In the genomic region with DNA sequence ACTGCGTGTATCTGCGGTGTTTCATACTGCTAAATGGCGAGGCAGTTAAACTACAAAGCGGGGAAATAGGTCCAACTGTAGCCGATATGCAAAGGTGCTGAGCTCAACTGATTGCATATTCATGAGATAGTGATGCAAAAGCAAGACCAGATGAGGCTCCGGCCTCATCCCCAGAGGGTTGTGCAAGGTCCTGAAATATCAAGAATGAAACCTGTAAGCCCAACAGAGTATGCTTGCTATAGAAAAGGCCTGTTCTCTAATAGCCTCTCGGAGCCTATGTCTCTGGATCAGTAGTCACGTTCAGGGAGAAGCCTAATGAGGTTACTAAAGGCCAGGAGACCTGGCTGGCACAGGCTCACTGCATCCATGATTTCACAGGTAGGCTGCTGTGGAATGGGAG, we compare ENCODE assay signal across 20 mouse cellular contexts. TPM values are rescaled to one million over a fixed set of nuclear protein-coding genes. Genes with fewer than 3 reads are reported as not detected.
A peak's percentile ranks its signal among the peaks of the same experiment; 100 is the strongest.
DNase-seq lines count a peak whose midpoint lies in the region; ATAC-seq and TF ChIP-seq lines count a peak whose summit lies in the region.
"Had no signal": no experiment of that assay in that cellular context is flagged by ENCODE, and none has a peak within 500 bp of the region (broad histone marks: within the 10 kb centered on the region; RNA-seq: fewer than 3 reads in every experiment).

No protein-coding gene starts in this region.

- H3K4me1 ChIP-seq in heart, embryonic 11.5 days (ENCODE audit: control insufficient read depth, insufficient read depth, low read length) = peaks cover 8% of the 10 kb centered on the region; the same call in 1 of the 2 replicates
- H3K4me1 ChIP-seq in midbrain, embryonic 12.5 days = peaks cover 13% of the 10 kb centered on the region
- H3K4me1 ChIP-seq in midbrain, postnatal 0 days (ENCODE audit: insufficient read depth, low read length) = no peaks in the 10 kb centered on the region
- peaks cover 42% of the 10 kb centered on the region for H3K4me1 ChIP-seq in neural tube, embryonic 15.5 days

- WGBS in heart, embryonic 11.5 days (ENCODE audit: insufficient replicate concordance) = 86% methylated on average over 8 of the region's 8 CpGs
- WGBS in midbrain, embryonic 12.5 days = 66% methylated on average over 8 of the region's 8 CpGs
- 49% methylated on average over 8 of the region's 8 CpGs for WGBS in midbrain, postnatal 0 days
- 44% methylated on average over 7 of the region's 8 CpGs for WGBS in macrophage (ENCODE audit: missing documents)
- WGBS in neural tube, embryonic 15.5 days = 31% methylated on average over 8 of the region's 8 CpGs

- no peaks in the 10 kb centered on the region for H3K27me3 ChIP-seq in heart, embryonic 11.5 days (ENCODE audit: control insufficient read depth, insufficient read depth, low read length)
- no peaks in the 10 kb centered on the region for H3K27me3 ChIP-seq in midbrain, embryonic 12.5 days
- H3K27me3 ChIP-seq in midbrain, postnatal 0 days (ENCODE audit: insufficient read depth, low read length) = no peaks in the 10 kb centered on the region
- H3K27me3 ChIP-seq in neural tube, embryonic 15.5 days (replicated peaks) = no peaks in the 10 kb centered on the region
- H3K27me3 ChIP-seq: embryonic facial prominence, embryonic 13.5 days; heart, embryonic 13.5 days; limb, embryonic 13.5 days had no signal

- no peak overlapping the region for H3K4me2 ChIP-seq in heart, embryonic 11.5 days
- H3K4me2 ChIP-seq in midbrain, embryonic 12.5 days (replicated peaks) = no peak overlapping the region
- H3K4me2 ChIP-seq in midbrain, postnatal 0 days (ENCODE audit: low read depth, low read length, poor library complexity, severe bottlenecking) = no peak overlapping the region
- no peak overlapping the region for H3K4me2 ChIP-seq in neural tube, embryonic 15.5 days
- H3K4me2 ChIP-seq: embryonic facial prominence, embryonic 13.5 days; heart, embryonic 13.5 days; limb, embryonic 13.5 days had no signal

- H3K79me2 ChIP-seq in macrophage (ENCODE audit: inconsistent target) = peaks cover 100% of the 10 kb centered on the region

- no peak overlapping the region for H3K27ac ChIP-seq in heart, embryonic 11.5 days (ENCODE audit: low read depth, low read length)
- H3K27ac ChIP-seq in midbrain, embryonic 12.5 days (replicated peaks) = no peak overlapping the region
- no peak overlapping the region for H3K27ac ChIP-seq in midbrain, postnatal 0 days (ENCODE audit: low read depth, low read length)
- H3K27ac ChIP-seq in macrophage = peak overlapping the region; percentile 38; the same call in 1 of the 2 replicates
- H3K27ac ChIP-seq in neural tube, embryonic 15.5 days (replicated peaks) = 0 out of 2 replicates have a peak overlapping the region, but pooled peaks have one; percentile 2
- H3K27ac ChIP-seq: embryonic facial prominence, embryonic 13.5 days; heart, embryonic 13.5 days; limb, embryonic 13.5 days; stomach, postnatal 0 days had no signal

- no peak overlapping the region for H3K4me3 ChIP-seq in heart, embryonic 11.5 days (ENCODE audit: low read depth, low read length)
- H3K4me3 ChIP-seq in midbrain, embryonic 12.5 days = no peak overlapping the region
- H3K4me3 ChIP-seq in midbrain, postnatal 0 days (ENCODE audit: low read depth, low read length) = no peak overlapping the region
- H3K4me3 ChIP-seq in macrophage (ENCODE audit: inconsistent target) = no peak overlapping the region
- H3K4me3 ChIP-seq in neural tube, embryonic 15.5 days (replicated peaks) = no peak overlapping the region
- H3K4me3 ChIP-seq: embryonic facial prominence, embryonic 13.5 days; heart, embryonic 13.5 days; limb, embryonic 13.5 days; myocyte had no signal

- no peak for ATAC-seq in heart, embryonic 11.5 days (replicated peaks; ENCODE audit: insufficient number of reproducible peaks, low FRiP score, low TSS enrichment)
- peak; percentile 65; the same call in 1 of the 2 replicates for ATAC-seq in midbrain, embryonic 12.5 days (ENCODE audit: low FRiP score, low read depth)
- no peak for ATAC-seq in midbrain, postnatal 0 days (ENCODE audit: low FRiP score)
- no peak for ATAC-seq in neural tube, embryonic 15.5 days (ENCODE audit: low FRiP score)
- no peak for ATAC-seq in activated CD4-positive, CD25-positive, alpha-beta regulatory T cell, adult 4 months

- H3K9me3 ChIP-seq in heart, embryonic 11.5 days (replicated peaks; ENCODE audit: control insufficient read depth, low read length) = no peaks in the 10 kb centered on the region
- no peaks in the 10 kb centered on the region for H3K9me3 ChIP-seq in midbrain, embryonic 12.5 days
- no peaks in the 10 kb centered on the region for H3K9me3 ChIP-seq in midbrain, postnatal 0 days (ENCODE audit: low read length)
- no peaks in the 10 kb centered on the region for H3K9me3 ChIP-seq in neural tube, embryonic 15.5 days (replicated peaks)
- H3K9me3 ChIP-seq: embryonic facial prominence, embryonic 13.5 days; heart, embryonic 13.5 days; limb, embryonic 13.5 days had no signal

- peak; percentile 73 for DNase-seq in heart, adult 11 months
- no peak for DNase-seq in midbrain, postnatal 0 days (ENCODE audit: low spot score)
- DNase-seq in left cerebral cortex, adult 8-10 months (ENCODE audit: low spot score in 2 of 2) = no peak
- DNase-seq: adrenal gland, postnatal 25 days; cerebellum, adult 9-10 months; gastrocnemius, postnatal 25 days; kidney, adult 11 months; kidney, postnatal 14 days; lung, adult 18-20 months; lung, postnatal 4 days had no signal

- no peak overlapping the region for H3K9ac ChIP-seq in heart, embryonic 11.5 days (ENCODE audit: low read depth, low read length)
- H3K9ac ChIP-seq in midbrain, embryonic 12.5 days (replicated peaks) = no peak overlapping the region
- no peak overlapping the region for H3K9ac ChIP-seq in midbrain, postnatal 0 days (replicated peaks; ENCODE audit: low read length, poor library complexity, severe bottlenecking)
- H3K9ac ChIP-seq in neural tube, embryonic 15.5 days (replicated peaks) = no peak overlapping the region
- H3K9ac ChIP-seq: embryonic facial prominence, embryonic 13.5 days; heart, embryonic 13.5 days; limb, embryonic 13.5 days had no signal

- no peaks in the 10 kb centered on the region for H3K36me3 ChIP-seq in heart, embryonic 11.5 days (ENCODE audit: control insufficient read depth, insufficient read depth, low read length)
- H3K36me3 ChIP-seq in midbrain, embryonic 12.5 days = no peaks in the 10 kb centered on the region
- H3K36me3 ChIP-seq in midbrain, postnatal 0 days (ENCODE audit: insufficient read depth, low read length) = no peaks in the 10 kb centered on the region
- peaks cover 29% of the 10 kb centered on the region for H3K36me3 ChIP-seq in macrophage (ENCODE audit: inconsistent target)
- H3K36me3 ChIP-seq in neural tube, embryonic 15.5 days = no peaks in the 10 kb centered on the region
- H3K36me3 ChIP-seq: embryonic facial prominence, embryonic 13.5 days; heart, embryonic 13.5 days; limb, embryonic 13.5 days had no signal

- TF ChIP-seq CTCF in midbrain, postnatal 0 days (IDR thresholded peaks at IDR 0.05) = no peak

RNA-seq across cellular contexts. Expression of a gene that starts 9.2 kb away (rescaled TPM):
- 2.5 and 2.8 TPM in 2 replicates for polyA plus RNA-seq in heart, embryonic 11.5 days (2014; fragmentation: Nextera tagmentation; extraction: Ambion mirVana)
- polyA plus RNA-seq in midbrain, embryonic 12.5 days (2016; fragmentation: Nextera tagmentation; extraction: Ambion mirVana) = 8.8 and 9.2 TPM in 2 replicates
- total RNA-seq in midbrain, postnatal 0 days (2014; rRNA removed) = 49.2 and 63.5 TPM in 2 replicates
- 8.0 and 8.6 TPM in 2 replicates for polyA plus RNA-seq in midbrain, postnatal 0 days (2015; fragmentation: Nextera tagmentation; extraction: Ambion mirVana)
- 1,000 to 10,000 TPM in 8 of 26 experiments, 100 to 1,000 TPM in 18; 205 to 2,656 (median 727) TPM for total RNA-seq in macrophage (2018; cell fraction: chromatin; rRNA removed)
- 100 to 1,000 TPM; 160 to 731 (median 322) TPM for total RNA-seq in macrophage (2018; cell fraction: cytosol; rRNA removed)
- 1,000 to 10,000 TPM in 2 of 26 experiments, 100 to 1,000 TPM in 24; 291 to 1,224 (median 585) TPM for total RNA-seq in macrophage (2018; cell fraction: nucleus; rRNA removed)
- polyA plus RNA-seq in macrophage (2018) = 100 to 236 TPM (median 160 TPM) in 3 replicates
- polyA plus RNA-seq in neural tube, embryonic 15.5 days (2015; fragmentation: Nextera tagmentation; extraction: Ambion mirVana) = 8.8 and 9.0 TPM in 2 replicates
- total RNA-seq in left cerebral cortex, adult 8-10 months (2022) = 10 to 100 TPM; 22.3 to 28.5 (median 23.2) TPM
- 1 to 10 TPM; 3.2 to 3.4 TPM for polyA plus RNA-seq in activated CD4-positive, CD25-positive, alpha-beta regulatory T cell, adult 4 months (2017; shearing (Covaris generic))

Comparison
In these comparisons a context has a peak if more than half of its experiments do, and no peak if none do; other contexts are left out.
1. H3K27ac ChIP-seq: peak in macrophage (single experiment) and neural tube, embryonic 15.5 days (single experiment); none in heart, embryonic 11.5 days (single experiment), midbrain, embryonic 12.5 days (single experiment) and midbrain, postnatal 0 days (single experiment).